Mouse (Mus musculus) kidney, embryonic 16.5 days (tissue): ENCODE measurements around the gene Sh3kbp1. TPM values are rescaled to one million over a fixed set of nuclear protein-coding genes. Genes with fewer than 3 reads are reported as not detected.

Experiments used
- ATAC-seq: fragments of 200-750 bp; cut with Nextera tagmentation; 2 replicates; pipeline ENCODE4 v1.8.0; 2017; ENCODE audit warnings: moderate TSS enrichment; ENCODE audit not compliant: low FRiP score, low TSS enrichment
- H3K27ac ChIP-seq: fragments of 300-500 bp; sonication (generic); 2 replicates; pipeline ENCODE4 v1.5.1; 2014; ENCODE audit warnings: low read length
- H3K27me3 ChIP-seq: fragments of 300-500 bp; sonication (generic); 2 replicates; pipeline ENCODE4 v1.6.1; 2014; ENCODE audit warnings: low read length, control low read depth, mixed read lengths; ENCODE audit not compliant: insufficient read depth
- H3K36me3 ChIP-seq: fragments of 300-500 bp; sonication (generic); 2 replicates; pipeline ENCODE4 v1.6.1; 2014; ENCODE audit warnings: low read length, control low read depth, mixed read lengths; ENCODE audit not compliant: insufficient read depth
- H3K4me1 ChIP-seq: fragments of 300-500 bp; sonication (generic); 2 replicates; pipeline ENCODE4 v1.6.1; 2014; ENCODE audit warnings: low read length, control low read depth, mixed read lengths; ENCODE audit not compliant: insufficient read depth
- H3K4me2 ChIP-seq: fragments of 300-500 bp; sonication (generic); replicated peaks from 2 replicates; pipeline ENCODE4 v1.6.1; 2014; ENCODE audit warnings: low read depth, low read length
- H3K4me3 ChIP-seq: fragments of 300-500 bp; sonication (generic); 2 replicates; pipeline ENCODE4 v1.5.1; 2014; ENCODE audit warnings: mild to moderate bottlenecking, low read length
- H3K9ac ChIP-seq: fragments of 300-500 bp; sonication (generic); replicated peaks from 2 replicates; pipeline ENCODE4 v1.6.1; 2014; ENCODE audit warnings: low read length
- H3K9me3 ChIP-seq: fragments of 300-500 bp; sonication (generic); 2 replicates; pipeline ENCODE4 v1.6.1; 2016; ENCODE audit warnings: low read length, control low read depth
- WGBS: fragments of 180-500 bp; shearing (Covaris S2); extraction: QIAGEN DNeasy Blood & Tissue Kit; methylation state at CpG from one replicate; pipeline ENCODE4 v1.1.7; 2014; 5-methylcytosine and 5-hydroxymethylcytosine counted together
- polyA plus RNA-seq: library from polyadenylated mRNA; unstranded; fragments of >200 nt; fragmentation: Nextera tagmentation; extraction: Ambion mirVana; gene quantifications from 2 replicates; pipeline ENCODE4 v1.2.1, GENCODE M21; 2015

Gene Sh3kbp1
- polyA plus RNA-seq, 1 experiment from 2014 or later, result 39.0 TPM

DNA sequence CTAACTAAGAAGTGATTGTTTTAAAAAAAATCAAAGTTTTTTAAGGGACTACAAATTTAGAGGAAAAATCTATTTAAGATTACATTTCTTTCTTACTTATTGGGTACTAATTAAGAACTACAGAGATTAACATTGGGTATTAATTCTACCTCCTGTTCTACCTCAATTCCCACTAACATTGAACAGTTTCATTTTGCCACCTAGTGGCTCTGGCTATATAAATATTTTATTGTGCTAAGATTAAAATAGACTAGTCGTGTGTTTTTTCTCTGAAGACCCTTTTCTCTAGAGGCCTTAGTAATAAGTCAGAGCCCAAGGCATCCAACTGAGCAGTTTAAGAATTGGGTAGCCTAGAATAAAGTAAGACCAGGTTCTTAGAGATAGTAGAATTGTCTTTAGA is 288.1 kb downstream of the Sh3kbp1 start:
- 56% methylated on average over 1 of the region's 1 CpGs for WGBS

DNA sequence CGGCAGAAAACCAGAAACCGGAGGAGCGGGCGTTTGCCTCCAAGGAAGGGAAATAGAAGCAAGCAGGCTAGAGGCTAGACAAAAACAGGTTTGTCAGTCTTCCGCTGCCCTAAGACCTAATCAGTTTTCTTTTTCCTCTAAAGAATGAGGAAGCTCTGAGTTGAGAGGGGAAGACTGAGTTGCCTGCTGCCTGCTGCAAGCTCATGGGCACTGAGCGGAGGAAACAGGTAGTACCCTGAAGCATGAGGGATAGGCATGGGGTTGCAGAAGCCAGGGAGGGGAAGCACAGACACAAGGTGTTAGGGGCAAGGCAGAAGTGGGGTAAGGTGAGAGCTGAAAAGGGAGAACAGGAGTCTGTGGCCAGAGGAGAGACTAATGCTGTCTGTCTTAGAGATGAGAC is 297.7 kb downstream of the Sh3kbp1 start:
- WGBS, result 83% methylated on average over 6 of the region's 6 CpGs
- no peak overlapping the region for H3K9ac ChIP-seq
- H3K4me3 ChIP-seq, result no peak overlapping the region
- no peak overlapping the region for H3K27ac ChIP-seq
- no peaks in the 10 kb centered on the region for H3K9me3 ChIP-seq
- ATAC-seq, result no peak
- no peaks in the 10 kb centered on the region for H3K36me3 ChIP-seq
- H3K27me3 ChIP-seq, result peaks cover 9% of the 10 kb centered on the region; the same call in 1 of the 2 replicates
- no peaks in the 10 kb centered on the region for H3K4me1 ChIP-seq
- H3K4me2 ChIP-seq, result no peak overlapping the region

More for the DNA sequence above, 288.1 kb downstream of the Sh3kbp1 start:
- no peak for ATAC-seq
- Histone ChIP-seq H3K36me3 (no peaks in the 10 kb centered on the region), H3K4me2 (no peak overlapping the region), H3K4me1 (no peaks in the 10 kb centered on the region), H3K4me3 (no peak overlapping the region), H3K9ac (no peak overlapping the region), H3K9me3 (no peaks in the 10 kb centered on the region), H3K27me3 (peaks cover 7% of the 10 kb centered on the region; the same call in 1 of the 2 replicates), H3K27ac (no peak overlapping the region)

DNA sequence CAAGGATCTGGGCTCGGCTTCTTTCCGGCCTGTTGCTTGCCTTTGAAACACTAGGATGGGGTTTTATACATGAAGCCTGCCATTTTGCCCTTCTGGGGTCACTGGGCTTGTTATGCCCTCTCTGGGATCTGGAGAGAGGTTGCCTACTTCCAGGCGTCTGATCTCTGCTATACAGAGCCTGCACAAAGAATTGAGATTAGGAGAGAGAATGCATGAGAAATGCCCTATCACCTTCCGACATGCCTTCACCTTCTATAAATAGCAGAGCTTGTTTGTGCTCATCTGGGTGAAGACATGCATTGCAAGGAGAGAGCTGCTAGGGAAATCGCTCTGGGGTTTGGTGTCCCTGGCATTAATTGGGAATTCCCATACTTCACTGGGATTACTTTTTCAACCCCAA is 301.1 kb downstream of the Sh3kbp1 start:
- Histone ChIP-seq H3K4me3 (no peak overlapping the region), H3K36me3 (no peaks in the 10 kb centered on the region), H3K27ac (no peak overlapping the region), H3K9me3 (no peaks in the 10 kb centered on the region), H3K4me2 (no peak overlapping the region), H3K4me1 (no peaks in the 10 kb centered on the region), H3K9ac (no peak overlapping the region), H3K27me3 (peaks cover 9% of the 10 kb centered on the region; the same call in 1 of the 2 replicates)
- WGBS, result 57% methylated on average over 5 of the region's 5 CpGs
- ATAC-seq, result no peak

DNA sequence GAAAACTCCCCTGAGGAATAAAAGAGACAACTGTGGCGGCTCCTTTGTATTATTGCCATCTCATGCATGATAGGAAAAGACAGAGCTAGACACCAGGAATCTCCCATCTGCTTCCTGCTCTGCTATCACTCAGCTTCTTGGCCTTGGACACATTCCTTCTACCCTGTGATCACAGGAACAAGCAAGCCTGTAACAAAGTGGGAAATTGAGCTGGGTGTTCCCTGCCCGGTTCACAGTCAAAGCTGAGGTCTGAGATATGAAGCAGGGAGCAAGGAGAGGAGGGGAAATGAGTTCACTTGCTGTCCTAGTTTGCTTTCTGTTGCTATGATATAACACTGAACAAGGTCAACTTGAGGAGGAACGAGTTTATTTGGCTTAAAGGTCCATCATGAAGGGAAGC is 301.8 kb downstream of the Sh3kbp1 start:
- H3K4me3 ChIP-seq, result no peak overlapping the region
- no peaks in the 10 kb centered on the region for H3K4me1 ChIP-seq
- H3K27me3 ChIP-seq, result peaks cover 10% of the 10 kb centered on the region; the same call in 1 of the 2 replicates
- H3K9me3 ChIP-seq, result no peaks in the 10 kb centered on the region
- H3K9ac ChIP-seq, result no peak overlapping the region
- no peak for ATAC-seq
- WGBS, result 70% methylated on average over 3 of the region's 3 CpGs
- no peak overlapping the region for H3K4me2 ChIP-seq
- no peak overlapping the region for H3K27ac ChIP-seq
- H3K36me3 ChIP-seq, result no peaks in the 10 kb centered on the region

DNA sequence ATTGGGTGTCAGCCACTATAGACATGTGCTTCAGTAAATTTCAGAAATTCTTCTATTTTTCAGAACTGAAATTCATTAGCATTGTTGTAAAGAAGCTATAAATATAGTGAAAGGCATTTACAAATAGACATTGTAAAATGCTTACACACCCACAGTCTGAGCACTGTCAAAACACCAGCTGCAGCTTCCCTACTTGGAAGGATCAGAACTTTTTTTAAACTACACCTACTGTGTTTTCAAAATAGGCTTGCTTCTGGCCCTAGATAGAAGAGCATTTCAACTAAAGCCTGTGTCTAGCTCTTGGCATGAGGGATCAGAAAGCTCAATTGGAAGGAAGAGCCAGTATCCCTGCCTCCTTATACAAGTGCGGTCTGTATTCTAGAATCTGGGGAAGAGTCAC is 305.0 kb downstream of the Sh3kbp1 start:
- no peaks in the 10 kb centered on the region for H3K9me3 ChIP-seq
- H3K36me3 ChIP-seq, result no peaks in the 10 kb centered on the region
- no peak for ATAC-seq
- no peak overlapping the region for H3K4me2 ChIP-seq
- H3K4me3 ChIP-seq, result no peak overlapping the region
- no peak overlapping the region for H3K27ac ChIP-seq
- H3K4me1 ChIP-seq, result no peaks in the 10 kb centered on the region
- H3K27me3 ChIP-seq, result peaks cover 10% of the 10 kb centered on the region; the same call in 1 of the 2 replicates
- H3K9ac ChIP-seq, result no peak overlapping the region
- WGBS, result 91% methylated on average over 1 of the region's 1 CpGs

DNA sequence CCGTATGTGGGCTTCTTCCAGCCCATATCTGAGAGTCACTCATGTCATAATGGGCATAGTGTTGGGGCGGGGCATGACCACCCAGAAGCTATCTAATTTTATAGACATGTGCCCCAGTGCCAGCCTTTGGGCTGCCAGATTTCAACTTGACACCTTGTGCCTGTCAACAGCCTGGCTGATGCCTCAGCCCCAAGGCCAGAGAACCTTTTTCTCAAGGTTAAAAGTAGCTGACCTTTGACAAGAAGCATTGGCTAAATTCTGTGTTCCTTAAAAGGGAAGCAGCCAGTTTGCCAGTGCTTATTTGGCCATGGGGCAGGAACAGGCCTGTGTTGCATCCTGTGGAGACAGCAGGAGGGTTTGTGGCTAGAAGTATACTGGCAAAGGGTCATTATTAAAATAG is 315.5 kb downstream of the Sh3kbp1 start:
- no peak overlapping the region for H3K27ac ChIP-seq
- no peak for ATAC-seq
- no peak overlapping the region for H3K9ac ChIP-seq
- no peaks in the 10 kb centered on the region for H3K36me3 ChIP-seq
- no peaks in the 10 kb centered on the region for H3K4me1 ChIP-seq
- peaks cover 7% of the 10 kb centered on the region; the same call in 1 of the 2 replicates for H3K27me3 ChIP-seq
- no peaks in the 10 kb centered on the region for H3K9me3 ChIP-seq
- WGBS, result 84% methylated on average over 2 of the region's 2 CpGs
- H3K4me3 ChIP-seq, result no peak overlapping the region
- no peak overlapping the region for H3K4me2 ChIP-seq

DNA sequence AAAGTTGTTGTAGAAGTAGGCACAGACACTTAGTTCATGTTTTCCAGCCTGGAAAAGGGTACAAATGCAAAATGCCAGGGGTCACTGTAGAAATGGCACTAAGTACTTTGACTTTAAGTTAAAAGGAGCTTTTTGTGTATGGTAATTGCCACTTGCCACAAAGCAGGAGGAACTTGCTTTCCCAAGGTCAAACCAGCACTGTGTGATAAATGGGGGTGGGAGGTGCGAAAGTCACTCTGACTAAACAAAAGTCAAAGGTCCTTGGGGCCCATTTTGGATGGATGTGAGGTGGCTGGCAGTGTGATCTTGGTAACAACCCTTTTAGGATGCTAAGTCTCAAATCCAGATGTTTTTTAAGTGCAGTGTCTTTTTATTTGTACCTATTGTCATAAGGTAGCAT is 316.5 kb downstream of the Sh3kbp1 start:
- Histone ChIP-seq H3K9ac (no peak overlapping the region), H3K36me3 (no peaks in the 10 kb centered on the region), H3K4me2 (no peak overlapping the region), H3K4me1 (no peaks in the 10 kb centered on the region), H3K9me3 (no peaks in the 10 kb centered on the region), H3K27me3 (peaks cover 7% of the 10 kb centered on the region; the same call in 1 of the 2 replicates), H3K27ac (no peak overlapping the region), H3K4me3 (no peak overlapping the region)
- no peak for ATAC-seq
- 72% methylated on average over 1 of the region's 1 CpGs for WGBS

DNA sequence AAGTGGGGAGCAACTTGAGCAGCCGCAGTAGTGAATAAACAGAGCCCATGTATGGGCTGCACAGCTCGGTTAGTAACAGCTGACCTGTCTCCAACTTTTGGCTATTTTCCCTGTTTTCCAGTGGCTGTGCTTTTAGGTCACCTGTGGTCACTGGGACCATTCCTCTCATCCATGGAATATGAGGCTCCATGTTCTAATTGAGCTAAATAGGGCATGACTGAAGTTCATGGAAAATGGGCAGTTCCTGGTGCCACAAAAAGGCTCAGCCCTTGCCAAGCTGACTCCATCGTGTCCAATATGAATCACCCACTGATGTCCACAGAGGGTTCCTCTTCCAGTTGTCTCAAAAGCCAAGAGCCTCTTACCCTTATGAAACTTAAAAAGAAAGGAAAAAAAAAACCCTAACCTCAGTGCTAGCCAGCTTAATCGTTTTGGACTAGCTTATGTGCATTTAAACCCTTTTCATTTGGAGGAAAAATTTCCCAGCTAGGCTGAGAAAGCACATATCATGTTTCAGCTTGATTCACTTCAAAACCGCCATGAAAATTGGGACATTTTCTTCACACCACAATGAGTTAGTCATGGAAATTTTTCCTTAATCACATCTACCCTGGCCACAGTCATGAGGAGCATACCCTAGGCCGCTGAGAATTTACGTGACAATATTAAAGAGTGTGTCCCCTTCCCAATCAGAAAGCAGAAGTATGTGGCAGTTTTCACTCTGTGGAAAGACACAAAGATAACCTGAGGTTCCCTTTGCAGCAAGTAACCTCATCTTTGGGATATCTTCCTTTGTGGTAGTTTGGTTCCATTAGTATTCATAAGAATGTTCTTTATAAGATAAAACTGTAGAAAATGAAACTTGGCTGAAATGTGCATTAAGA is 326.7 kb downstream of the Sh3kbp1 start:
- H3K9me3 ChIP-seq, result no peaks in the 10 kb centered on the region
- no peak overlapping the region for H3K27ac ChIP-seq
- 80% methylated on average over 7 of the region's 7 CpGs for WGBS

DNA sequence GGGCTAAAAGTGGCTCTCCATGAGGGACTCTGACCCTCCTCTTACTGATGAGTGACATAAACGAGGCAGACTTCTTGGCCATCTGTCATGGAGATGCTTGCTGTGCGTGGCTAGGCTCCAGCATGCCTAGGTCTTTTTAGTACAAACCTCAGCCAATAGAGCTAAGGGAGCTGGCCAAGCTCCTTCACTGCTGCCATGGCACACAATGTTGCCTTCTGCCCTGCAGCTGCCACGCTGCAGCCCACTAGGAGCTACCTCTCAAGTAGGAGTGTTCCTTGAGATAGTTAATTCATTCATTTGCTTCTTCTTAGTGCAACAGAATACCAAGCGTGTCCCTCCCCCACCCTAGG is 327.3 kb downstream of the Sh3kbp1 start:
- no peak for ATAC-seq
- H3K36me3 ChIP-seq, result no peaks in the 10 kb centered on the region
- peaks cover 7% of the 10 kb centered on the region; the same call in 1 of the 2 replicates for H3K27me3 ChIP-seq
- no peak overlapping the region for H3K4me3 ChIP-seq
- 72% methylated on average over 4 of the region's 4 CpGs for WGBS
- H3K9ac ChIP-seq, result no peak overlapping the region
- H3K9me3 ChIP-seq, result no peaks in the 10 kb centered on the region
- H3K4me1 ChIP-seq, result no peaks in the 10 kb centered on the region
- H3K27ac ChIP-seq, result no peak overlapping the region
- H3K4me2 ChIP-seq, result no peak overlapping the region

More for the DNA sequence above, 326.7 kb downstream of the Sh3kbp1 start:
- Histone ChIP-seq H3K4me2 (no peak overlapping the region), H3K4me1 (no peaks in the 10 kb centered on the region), H3K36me3 (no peaks in the 10 kb centered on the region), H3K27me3 (peaks cover 7% of the 10 kb centered on the region; the same call in 1 of the 2 replicates), H3K9ac (no peak overlapping the region), H3K4me3 (no peak overlapping the region)
- no peak for ATAC-seq

DNA sequence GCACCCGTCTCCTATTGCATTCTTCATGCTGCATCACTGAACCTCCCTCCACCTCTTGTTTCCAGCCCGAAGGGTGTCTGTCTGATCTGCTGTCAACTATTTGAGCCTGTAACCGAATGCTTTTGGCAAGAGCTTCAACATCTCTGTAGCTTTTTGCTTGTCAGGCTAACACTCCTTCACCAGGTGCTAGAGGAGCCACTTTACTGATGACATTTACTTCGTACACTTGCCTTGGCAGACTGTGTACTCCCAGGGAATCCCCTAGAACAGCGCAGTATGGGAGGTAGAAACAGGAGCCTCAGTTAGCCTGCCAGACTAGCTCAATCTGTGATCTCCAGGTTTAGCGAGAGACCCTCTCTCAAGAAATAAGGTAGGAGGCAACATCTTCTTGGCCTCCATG is 328.4 kb downstream of the Sh3kbp1 start:
- ATAC-seq, result no peak
- H3K9ac ChIP-seq, result no peak overlapping the region
- no peaks in the 10 kb centered on the region for H3K9me3 ChIP-seq
- no peak overlapping the region for H3K27ac ChIP-seq
- no peaks in the 10 kb centered on the region for H3K36me3 ChIP-seq
- H3K27me3 ChIP-seq, result peaks cover 7% of the 10 kb centered on the region; the same call in 1 of the 2 replicates
- WGBS, result 77% methylated on average over 6 of the region's 6 CpGs
- H3K4me1 ChIP-seq, result no peaks in the 10 kb centered on the region
- H3K4me2 ChIP-seq, result no peak overlapping the region
- H3K4me3 ChIP-seq, result no peak overlapping the region
